Mouse (Mus musculus) gastrocnemius, postnatal 10 days (tissue): ENCODE measurements at regions not wholly inside any gene's neighbourhood (a gene's known extent, or its start where the extent isn't known, plus 50 kb on each side); places are given as distances from the start of the nearest gene placed in this dataset.

Source experiments
- DNase-seq: peaks from one replicate; pipeline ENCODE4 v3.0.0; 2021; ENCODE audit warnings: mixed read lengths

DNA sequence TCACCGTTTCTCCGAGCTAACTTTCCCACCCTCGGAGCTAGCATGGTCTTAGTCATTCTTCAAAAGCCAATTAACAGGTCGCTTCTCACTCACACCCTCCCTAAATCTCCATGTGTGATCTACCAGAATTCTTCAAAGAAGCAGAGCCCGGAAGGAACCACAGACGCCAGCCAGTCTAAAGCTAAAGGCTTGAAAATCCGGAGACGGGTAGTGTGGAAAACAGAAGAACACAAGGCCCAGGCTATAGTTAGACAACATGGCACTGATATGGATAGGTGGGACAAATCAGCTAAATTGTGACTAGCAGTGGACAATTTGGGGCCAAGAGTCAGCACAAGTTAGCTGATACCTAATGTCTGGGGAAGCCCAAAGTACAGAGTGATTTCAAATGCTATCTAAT lies 387.0 kb upstream of the Trpc7 start:
- DNase-seq: no peak

GRCm38 (mm10) chr13:57281941-57282710 lies 386.3 kb upstream of the Trpc7 start:
- no peak for DNase-seq

- peak; percentile 39 for DNase-seq
Measured at GRCm38 (mm10) chr13:57281504-57281903, 385.7 kb upstream of the Trpc7 start.

DNA sequence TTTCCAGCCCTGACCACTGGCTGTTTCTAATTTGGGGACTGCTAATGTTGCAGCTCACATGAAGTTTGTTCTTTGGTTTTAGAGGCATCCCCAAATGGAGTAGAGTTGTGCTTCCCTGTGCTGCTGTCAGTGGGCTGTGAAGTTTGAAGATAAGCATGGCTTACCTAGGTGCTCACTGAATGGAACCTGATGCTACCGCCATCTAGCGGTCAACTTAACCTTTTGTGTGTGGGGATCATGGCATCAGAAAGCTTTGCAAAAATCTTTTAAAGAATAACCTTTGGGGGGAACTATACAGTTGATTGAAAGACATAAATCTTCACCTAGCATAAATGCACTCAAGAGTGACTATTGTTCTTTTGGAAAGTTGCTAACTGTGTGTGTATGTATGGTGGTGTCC lies 382.8 kb upstream of the Trpc7 start:
- no peak for DNase-seq

- no peak for DNase-seq
Measured at GRCm38 (mm10) chr13:57277076-57277475, 381.3 kb upstream of the Trpc7 start.

DNA sequence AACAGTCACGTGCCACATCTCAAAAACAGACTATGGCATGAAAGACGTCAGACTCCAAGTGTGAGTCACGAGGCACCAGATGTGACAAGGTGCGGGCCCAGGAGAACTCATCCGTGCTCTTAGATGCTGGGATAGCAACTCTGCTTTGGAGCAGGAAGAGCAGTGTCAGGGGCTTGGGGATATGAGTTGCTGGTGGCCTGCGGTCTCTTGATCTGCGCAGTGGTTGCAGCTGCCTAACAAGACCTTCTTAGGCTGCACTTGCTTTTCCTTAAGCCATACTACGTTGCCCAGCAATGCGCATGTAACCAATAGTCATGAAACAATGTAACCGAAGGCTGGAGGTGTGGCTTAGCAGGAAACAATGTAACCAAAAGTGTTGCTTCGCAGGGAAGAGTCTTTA lies 380.1 kb upstream of the Trpc7 start:
- no peak for DNase-seq

GRCm38 (mm10) chr13:57273593-57273992 lies 377.8 kb upstream of the Trpc7 start:
- no peak for DNase-seq

- DNase-seq: peak; percentile 17
Measured at GRCm38 (mm10) chr13:57269614-57270013, 373.8 kb upstream of the Trpc7 start.

- peak; percentile 83 for DNase-seq
Measured at GRCm38 (mm10) chr13:57259920-57260319, 364.1 kb upstream of the Trpc7 start.

- DNase-seq: no peak
Measured at GRCm38 (mm10) chr13:57259474-57259873, 363.7 kb upstream of the Trpc7 start.

DNA sequence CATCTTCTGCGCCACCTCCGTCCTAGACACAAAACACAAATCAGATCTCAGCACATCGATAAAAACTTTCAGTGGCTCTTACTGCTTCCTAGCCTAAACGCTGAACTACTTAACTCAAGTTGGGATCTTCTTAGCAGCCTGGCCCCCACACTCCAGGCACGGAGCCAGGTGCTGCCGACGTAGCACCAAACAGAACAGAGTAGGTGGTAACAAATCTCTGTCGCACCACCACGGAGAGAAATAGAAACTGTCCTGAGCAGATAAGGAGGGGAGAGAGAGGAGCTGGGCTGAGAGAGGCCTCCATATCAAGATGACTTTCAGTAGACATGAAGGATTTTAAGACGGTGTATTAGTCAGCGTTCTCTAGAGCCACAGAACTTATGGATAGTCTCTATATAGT lies 360.1 kb upstream of the Trpc7 start:
- no peak for DNase-seq

- DNase-seq: no peak
Measured at GRCm38 (mm10) chr13:57249851-57250250, 354.1 kb upstream of the Trpc7 start.

- DNase-seq: no peak
Measured at GRCm38 (mm10) chr13:57249401-57249800, 353.6 kb upstream of the Trpc7 start.

DNA sequence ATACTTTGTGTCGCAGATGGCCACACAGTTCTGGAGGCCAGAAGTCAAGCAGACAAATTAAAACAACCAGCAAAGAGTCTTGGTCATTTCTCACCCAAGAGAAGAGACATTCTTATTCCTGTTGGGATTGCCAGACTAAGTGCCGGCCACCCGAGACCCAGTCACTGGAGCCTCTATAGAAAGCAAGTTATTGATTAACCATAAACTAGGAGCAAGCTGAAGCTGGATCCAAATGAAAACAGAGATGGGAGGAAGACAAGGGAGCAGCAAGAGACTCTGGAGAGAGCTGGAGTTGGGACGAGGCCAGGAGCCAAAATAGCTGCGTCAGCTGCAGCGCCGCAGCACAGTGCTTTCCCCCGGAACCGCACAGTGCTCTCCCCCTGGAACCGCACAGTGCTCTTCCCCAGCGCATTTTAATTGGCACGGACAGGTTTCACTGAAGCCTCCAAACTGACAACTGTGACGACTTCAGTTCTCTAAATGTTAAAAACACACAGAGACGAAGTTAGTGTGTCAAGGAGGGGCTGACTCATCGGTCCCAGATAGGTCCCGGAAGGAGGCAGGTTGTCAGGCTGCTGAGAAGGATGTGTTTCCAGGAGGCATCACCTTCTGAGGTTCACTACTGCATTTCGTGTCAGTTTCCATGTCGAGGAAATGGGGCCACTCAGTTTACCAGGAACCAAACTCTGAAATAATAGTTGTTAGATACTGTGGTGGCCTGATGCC lies 350.6 kb upstream of the Trpc7 start:
- peak; percentile 34 for DNase-seq

DNA sequence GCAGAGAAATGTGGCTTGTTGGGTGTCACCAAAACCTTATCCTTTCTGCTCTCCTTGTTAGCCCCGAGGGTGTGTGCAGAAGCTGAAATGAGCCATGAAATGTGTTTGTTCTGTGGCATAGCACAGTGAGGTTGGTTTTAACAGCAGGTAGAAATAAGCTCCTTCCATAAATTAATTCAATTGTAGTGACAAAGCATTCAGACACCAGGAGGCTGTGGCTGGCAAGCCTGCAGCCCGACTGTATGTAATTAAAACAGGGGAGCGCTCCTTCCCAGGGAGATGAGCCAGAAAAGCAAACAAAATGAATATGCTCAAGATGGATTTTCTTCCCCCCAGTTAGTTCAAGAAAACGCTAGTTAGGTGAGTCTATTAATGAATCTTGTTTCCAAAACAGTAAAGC lies 341.1 kb upstream of the Trpc7 start:
- no peak for DNase-seq

DNA sequence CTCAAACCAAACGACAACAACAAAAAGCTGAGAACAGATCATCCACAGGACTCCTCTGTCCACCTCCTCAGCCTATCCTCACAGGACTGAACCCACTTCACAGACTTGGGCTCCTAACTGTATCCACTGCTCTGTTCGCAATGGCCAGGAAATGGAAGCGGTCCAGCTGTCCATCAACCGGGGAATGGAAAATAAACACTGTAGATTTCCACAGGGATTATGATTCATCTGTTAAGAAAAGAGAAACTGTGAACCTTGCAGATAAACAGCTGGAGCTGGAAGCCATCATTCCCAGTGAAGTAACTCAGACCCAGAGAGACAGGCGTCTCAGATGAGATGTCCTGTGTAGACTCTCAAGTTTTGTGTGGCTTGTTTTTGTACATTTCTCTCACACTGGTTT lies 340.4 kb upstream of the Trpc7 start:
- DNase-seq: no peak

DNA sequence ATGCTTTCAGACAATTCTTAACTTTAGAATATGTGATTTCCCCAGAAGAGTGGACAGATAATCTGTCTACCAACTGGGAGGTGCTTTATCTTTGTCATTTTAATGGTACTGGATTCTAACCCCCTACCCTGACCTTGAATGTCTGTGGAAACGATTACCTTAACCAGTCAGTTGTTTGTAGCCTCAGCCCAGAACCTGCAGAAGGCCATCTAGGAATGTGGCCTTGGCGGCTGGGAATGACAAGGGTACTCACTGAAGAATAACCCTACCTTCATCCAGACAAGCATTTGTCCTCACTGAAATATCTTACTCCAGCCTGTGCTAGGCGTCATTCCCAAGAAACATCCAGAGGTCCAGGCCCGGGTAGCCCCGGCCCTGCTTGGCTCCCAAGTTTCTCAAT lies 337.1 kb upstream of the Trpc7 start:
- DNase-seq: no peak

DNA sequence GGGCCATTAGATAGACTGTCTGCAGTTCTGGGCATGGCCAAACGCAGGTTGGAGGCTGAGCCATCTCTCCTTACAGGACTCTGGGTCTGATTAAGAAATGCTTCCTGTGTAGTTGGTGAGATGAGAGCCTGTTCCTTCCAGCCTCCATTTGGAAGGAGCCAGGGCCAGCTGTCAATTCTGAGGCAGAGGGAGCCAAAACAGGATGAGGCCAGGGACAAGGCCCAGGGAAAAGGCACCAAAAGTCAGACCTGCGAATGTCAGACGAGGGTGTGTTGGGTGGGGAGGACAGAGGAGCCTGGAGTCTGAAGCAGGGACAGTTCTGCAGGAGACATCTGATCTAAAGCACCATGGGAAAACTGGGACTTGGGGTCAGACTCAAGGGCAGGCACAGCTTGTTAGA lies 335.9 kb upstream of the Trpc7 start:
- DNase-seq: peak; percentile 9

- DNase-seq: no peak
Measured at GRCm38 (mm10) chr13:57230253-57230652, 334.5 kb upstream of the Trpc7 start.

DNA sequence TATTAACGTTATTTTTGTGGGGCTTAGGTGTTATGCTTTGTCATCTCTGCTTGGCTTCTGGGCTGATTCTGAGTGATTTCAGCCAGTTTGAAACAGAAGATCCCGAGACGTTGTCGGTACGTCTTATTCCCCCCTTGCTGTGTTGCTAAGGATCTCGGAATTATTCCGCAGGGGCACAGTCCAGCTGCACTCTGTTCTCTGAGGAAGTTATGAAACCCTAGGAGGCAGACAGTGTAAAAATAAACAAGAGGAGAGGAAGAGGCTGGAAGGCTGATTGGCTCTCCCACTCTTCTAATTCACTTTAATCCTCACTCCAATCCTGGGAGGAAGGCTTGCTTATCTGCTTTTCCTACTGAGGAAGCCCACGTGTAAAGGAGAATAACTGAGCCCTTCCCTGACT lies 325.3 kb upstream of the Trpc7 start:
- DNase-seq: no peak

DNA sequence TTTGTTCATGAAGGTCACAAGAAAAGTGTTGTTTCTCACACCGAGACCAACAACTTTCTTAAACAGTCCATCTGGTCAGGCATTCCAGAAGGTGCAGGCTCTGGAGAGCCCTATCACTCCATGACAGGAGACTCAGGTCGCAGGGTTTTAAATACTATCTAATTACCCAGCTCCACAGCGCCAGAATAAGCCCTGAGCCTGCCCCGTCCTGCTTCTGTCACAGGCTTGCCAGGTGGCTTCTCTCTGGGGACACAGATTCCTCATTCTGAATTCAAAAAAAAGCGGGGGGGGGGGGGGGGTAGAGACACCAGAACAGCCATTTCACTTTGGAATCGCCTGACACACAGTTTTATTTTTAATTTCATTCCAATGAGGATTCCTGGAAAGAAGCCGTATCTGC lies 320.4 kb upstream of the Trpc7 start:
- DNase-seq: no peak

DNA sequence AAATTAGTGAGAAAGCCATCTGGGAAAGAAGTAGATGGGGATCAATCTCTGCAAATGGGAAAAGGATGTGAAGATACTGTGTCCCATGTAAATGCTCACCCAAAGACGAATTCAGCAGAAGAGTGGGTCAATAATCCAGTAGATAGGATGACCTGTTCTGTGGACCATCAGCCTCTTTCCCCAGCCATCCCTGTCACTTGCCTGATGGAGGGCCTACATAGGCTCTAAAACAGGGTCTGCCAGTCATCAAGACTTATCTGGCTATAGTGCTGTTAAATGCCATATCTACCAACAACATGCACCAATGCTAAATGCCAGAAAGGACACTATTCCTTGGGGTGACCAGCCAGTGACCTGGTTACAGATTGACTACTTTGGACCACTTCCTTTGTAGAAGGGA lies 316.5 kb upstream of the Trpc7 start:
- no peak for DNase-seq

GRCm38 (mm10) chr13:57191195-57191594 lies 295.4 kb upstream of the Trpc7 start:
- DNase-seq: no peak

GRCm38 (mm10) chr13:57189246-57189645 lies 293.5 kb upstream of the Trpc7 start:
- no peak for DNase-seq
